Mouse (Mus musculus) erythroblast, embryonic 14.5 days (primary cell): ENCODE data around the gene Stim2. TPM values are rescaled to one million over a fixed set of nuclear protein-coding genes. Genes with fewer than 3 reads are reported as not detected.

Source experiments
- H3K27me3 ChIP-seq: 2 replicates; pipeline ENCODE4 v1.6.1; 2012; ENCODE audit warnings: inconsistent platforms; ENCODE audit not compliant: control insufficient read depth
- H3K36me3 ChIP-seq: 2 replicates; pipeline ENCODE4 v1.6.1; 2012; ENCODE audit warnings: mild to moderate bottlenecking, inconsistent platforms; ENCODE audit not compliant: control insufficient read depth
- H3K4me1 ChIP-seq: 2 replicates; pipeline ENCODE4 v1.6.1; 2012; ENCODE audit warnings: inconsistent platforms; ENCODE audit not compliant: control insufficient read depth
- H3K4me3 ChIP-seq: replicated peaks from 2 replicates; pipeline ENCODE3; 2012; ENCODE audit warnings: moderate library complexity, mild to moderate bottlenecking, inconsistent platforms
- H3K9me3 ChIP-seq: 2 replicates; pipeline ENCODE4 v1.6.1; 2012; ENCODE audit warnings: low read length, inconsistent platforms, mixed read lengths; ENCODE audit not compliant: control insufficient read depth
- GATA1 ChIP-seq: IDR thresholded peaks from 2 replicates; pipeline ENCODE4 v1.6.1; 2012; ENCODE audit warnings: low read length, inconsistent platforms, mixed read lengths
- TAL1 ChIP-seq: IDR thresholded peaks from 3 replicates; pipeline ENCODE4 v1.6.1; 2012; ENCODE audit warnings: low read length, inconsistent platforms, mixed read lengths
- polyA plus RNA-seq: library from polyadenylated mRNA; stranded (reverse); fragments of >175 nt; gene quantifications from 2 replicates; pipeline ENCODE4 v1.2.3, GENCODE M21; 2012

The Stim2 gene
- polyA plus RNA-seq, 1 experiment: 0.11 TPM

DNA sequence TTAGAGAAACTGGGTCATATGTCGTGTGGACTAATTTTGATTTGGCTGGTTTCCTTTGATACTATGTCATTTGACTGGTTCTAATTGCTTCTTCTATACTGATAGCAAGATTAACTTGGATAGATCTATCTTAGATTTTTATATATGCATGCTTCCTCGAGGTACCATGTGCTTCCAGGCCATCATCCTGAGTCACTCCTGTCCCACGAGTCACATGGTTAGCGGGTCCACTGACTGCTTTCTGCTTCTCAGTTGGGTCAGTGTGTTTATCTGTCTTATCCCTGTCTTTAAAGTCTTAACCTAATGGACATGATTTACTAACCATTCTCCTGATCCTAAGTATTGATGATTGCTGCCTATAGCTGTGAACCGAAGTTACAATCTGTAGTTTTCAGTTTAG, 34.9 kb downstream of the Stim2 start:
- H3K4me1 ChIP-seq: no peaks in the 10 kb centered on the region
- no peaks in the 10 kb centered on the region for H3K9me3 ChIP-seq
- no peak overlapping the region for H3K4me3 ChIP-seq
- no peaks in the 10 kb centered on the region for H3K36me3 ChIP-seq
- TF ChIP-seq TAL1 (no peak), GATA1 (no peak)
- no peaks in the 10 kb centered on the region for H3K27me3 ChIP-seq

DNA sequence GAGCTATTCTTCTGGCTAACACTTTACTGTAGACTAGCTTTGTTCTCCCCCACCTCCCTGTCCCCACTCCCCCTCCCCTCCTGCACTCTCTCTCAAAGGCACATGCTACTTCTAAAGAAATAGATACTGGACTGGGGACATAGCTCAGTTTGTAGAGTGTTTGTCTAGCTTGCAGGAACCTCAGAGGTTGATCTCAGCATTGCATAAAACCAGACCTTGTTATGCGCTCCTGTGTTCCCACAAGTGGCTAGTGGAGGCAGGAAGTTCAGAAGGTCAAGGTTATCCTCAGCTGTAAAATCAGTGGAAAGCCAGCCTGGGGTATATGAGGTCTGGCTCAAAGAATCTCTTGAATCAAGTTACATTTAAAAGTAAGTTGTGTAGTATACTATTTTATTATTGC, 36.4 kb downstream of the Stim2 start:
- H3K36me3 ChIP-seq: no peaks in the 10 kb centered on the region
- no peaks in the 10 kb centered on the region for H3K9me3 ChIP-seq
- H3K4me1 ChIP-seq: no peaks in the 10 kb centered on the region
- no peak overlapping the region for H3K4me3 ChIP-seq
- no peaks in the 10 kb centered on the region for H3K27me3 ChIP-seq
- TF ChIP-seq TAL1: no peak
- no peak for TF ChIP-seq GATA1

DNA sequence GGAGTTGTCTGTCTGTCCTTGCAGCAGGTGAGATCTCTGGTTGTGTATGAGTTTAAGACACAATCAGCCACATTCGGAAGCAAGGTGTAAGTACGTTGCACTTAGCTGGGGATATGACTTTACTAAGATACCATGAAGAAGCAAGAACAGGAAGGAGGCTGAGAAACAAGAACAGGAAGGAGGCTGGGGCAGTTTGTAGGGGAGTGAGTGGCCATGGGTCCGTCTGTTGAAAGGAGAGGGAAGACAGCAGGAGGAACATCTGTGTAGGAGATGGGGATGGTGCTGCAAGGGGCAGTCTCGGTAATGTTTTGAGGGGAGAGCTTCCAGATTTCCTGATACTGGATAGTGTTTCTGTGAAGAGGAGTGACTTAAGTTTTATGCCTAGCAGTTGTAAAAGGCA, 40.3 kb downstream of the Stim2 start:
- Histone ChIP-seq H3K9me3 (no peaks in the 10 kb centered on the region), H3K4me1 (peaks cover under 1% of the 10 kb centered on the region), H3K36me3 (no peaks in the 10 kb centered on the region), H3K4me3 (no peak overlapping the region), H3K27me3 (no peaks in the 10 kb centered on the region)
- no peak for TF ChIP-seq TAL1
- TF ChIP-seq GATA1: no peak

DNA sequence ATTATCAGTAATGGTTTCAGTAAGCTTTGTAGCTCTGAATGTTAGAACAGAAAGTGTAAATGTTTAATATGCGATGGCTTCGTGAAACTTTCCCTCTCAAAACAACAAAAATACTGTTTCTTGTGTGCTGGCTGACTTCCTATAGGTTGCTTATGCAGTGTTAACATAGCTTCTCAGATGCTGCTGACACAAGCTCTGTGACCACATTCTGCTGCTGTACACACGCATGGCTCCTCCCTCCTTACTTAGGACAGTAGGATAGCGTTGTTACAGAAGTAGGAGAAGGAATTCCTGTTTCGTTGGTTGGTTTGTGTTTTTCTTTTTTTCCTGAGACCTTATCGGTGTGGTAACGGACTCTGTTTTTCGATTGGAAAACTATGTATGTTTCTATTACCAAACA, 42.2 kb downstream of the Stim2 start:
- H3K9me3 ChIP-seq: no peaks in the 10 kb centered on the region
- H3K36me3 ChIP-seq: no peaks in the 10 kb centered on the region
- TF ChIP-seq GATA1 (no peak), TAL1 (no peak)
- no peak overlapping the region for H3K4me3 ChIP-seq
- H3K27me3 ChIP-seq: no peaks in the 10 kb centered on the region
- H3K4me1 ChIP-seq: peaks cover 10% of the 10 kb centered on the region

DNA sequence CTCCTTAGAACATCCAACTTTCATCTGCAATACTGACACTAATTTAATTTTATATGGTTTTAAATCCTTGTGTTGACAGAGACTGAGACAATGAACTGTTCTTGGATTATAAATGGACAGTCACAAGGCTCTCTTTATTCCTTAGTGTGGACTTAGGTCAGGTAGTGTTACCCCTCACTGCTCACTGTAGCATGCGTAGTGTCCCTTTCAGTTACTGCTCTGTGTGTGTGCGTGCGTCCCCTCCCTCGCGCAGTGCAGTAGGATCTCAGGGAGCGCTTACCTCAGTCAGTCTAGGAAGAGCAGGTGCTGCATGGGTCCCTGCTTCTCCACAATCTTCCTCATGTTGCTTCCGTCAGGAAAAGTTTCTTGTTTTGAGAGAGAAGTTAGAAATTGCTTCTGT, 43.7 kb downstream of the Stim2 start:
- Histone ChIP-seq H3K9me3 (no peaks in the 10 kb centered on the region), H3K27me3 (no peaks in the 10 kb centered on the region), H3K4me3 (no peak overlapping the region), H3K36me3 (no peaks in the 10 kb centered on the region), H3K4me1 (peaks cover 15% of the 10 kb centered on the region)
- no peak for TF ChIP-seq GATA1

DNA sequence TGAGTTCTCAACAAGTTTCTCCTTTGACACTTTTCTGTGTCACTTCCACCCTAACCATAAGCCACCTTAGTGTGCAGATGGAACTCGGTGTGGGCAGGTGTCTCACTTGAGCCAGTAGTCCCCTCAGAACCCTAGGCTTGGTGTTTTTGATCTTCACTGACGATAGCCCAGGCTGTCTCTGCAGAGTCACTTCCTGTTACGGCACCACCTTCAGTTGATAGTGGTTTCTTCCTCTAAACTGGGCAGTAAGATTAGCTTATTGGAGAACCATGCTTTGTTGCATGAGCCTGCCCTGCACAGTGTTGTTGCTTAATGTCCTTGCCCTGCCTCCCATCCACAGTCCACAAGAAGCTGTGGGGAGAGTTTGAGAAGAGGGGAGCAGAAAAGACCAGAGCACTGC, 47.2 kb downstream of the Stim2 start:
- Histone ChIP-seq H3K27me3 (no peaks in the 10 kb centered on the region), H3K4me1 (peaks cover 15% of the 10 kb centered on the region), H3K9me3 (no peaks in the 10 kb centered on the region), H3K4me3 (no peak overlapping the region), H3K36me3 (no peaks in the 10 kb centered on the region)
- TF ChIP-seq TAL1: no peak
- TF ChIP-seq GATA1: no peak

DNA sequence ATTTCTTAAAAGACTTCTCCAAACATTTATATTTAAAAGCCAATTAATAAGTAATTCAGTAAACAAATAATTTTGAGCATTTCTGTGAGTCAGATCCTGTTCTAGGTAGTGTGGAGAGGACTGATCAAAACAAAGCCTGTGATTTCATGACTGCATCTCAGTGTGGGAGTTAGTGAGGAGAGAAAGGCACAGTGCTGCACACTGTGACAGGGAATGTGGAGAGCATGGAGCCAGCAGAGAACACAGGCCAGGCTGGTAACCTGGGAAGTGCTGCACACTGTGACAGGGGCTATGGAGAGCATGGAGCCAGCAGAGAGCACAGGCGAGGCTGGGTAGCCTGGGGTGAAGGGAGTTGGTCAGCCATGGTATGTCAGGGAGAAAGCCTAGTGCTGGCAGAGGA, 48.1 kb downstream of the Stim2 start:
- no peaks in the 10 kb centered on the region for H3K36me3 ChIP-seq
- TF ChIP-seq TAL1 (no peak), GATA1 (no peak)
- H3K4me1 ChIP-seq: peaks cover 15% of the 10 kb centered on the region
- H3K27me3 ChIP-seq: no peaks in the 10 kb centered on the region
- no peaks in the 10 kb centered on the region for H3K9me3 ChIP-seq
- H3K4me3 ChIP-seq: no peak overlapping the region

DNA sequence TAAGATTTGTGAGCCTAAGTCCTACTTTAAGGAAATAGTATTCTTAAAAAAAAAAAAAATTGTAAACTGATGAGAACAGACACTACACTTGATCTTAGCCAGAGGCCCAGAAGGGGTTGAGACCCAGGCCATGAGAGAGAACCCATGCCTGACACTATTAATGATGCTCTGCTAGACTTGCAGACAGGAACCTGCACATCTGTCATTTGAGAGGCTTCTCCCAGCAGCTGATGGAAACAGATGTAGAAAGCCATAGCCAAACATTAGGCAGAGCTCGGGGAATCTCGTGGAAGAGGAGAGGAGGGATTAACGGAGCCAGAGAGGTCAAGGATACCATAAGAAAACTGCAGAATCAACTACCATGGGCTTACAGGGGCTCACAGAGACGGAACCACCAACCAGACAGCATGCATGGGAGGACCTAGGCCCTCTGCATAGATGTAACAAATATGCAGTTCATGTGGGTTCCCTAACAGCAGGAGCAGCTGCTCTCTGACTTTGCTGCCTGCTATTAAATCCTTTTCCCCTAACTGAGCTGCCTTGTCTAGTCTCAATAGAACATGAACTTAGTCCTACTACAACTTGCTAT, 50.9 kb downstream of the Stim2 start:
- no peaks in the 10 kb centered on the region for H3K27me3 ChIP-seq
- H3K4me3 ChIP-seq: no peak overlapping the region
- no peak for TF ChIP-seq TAL1
- TF ChIP-seq GATA1: no peak
- H3K4me1 ChIP-seq: peaks cover 11% of the 10 kb centered on the region
- no peaks in the 10 kb centered on the region for H3K9me3 ChIP-seq
- H3K36me3 ChIP-seq: no peaks in the 10 kb centered on the region; the same call in 1 of the 2 replicates

DNA sequence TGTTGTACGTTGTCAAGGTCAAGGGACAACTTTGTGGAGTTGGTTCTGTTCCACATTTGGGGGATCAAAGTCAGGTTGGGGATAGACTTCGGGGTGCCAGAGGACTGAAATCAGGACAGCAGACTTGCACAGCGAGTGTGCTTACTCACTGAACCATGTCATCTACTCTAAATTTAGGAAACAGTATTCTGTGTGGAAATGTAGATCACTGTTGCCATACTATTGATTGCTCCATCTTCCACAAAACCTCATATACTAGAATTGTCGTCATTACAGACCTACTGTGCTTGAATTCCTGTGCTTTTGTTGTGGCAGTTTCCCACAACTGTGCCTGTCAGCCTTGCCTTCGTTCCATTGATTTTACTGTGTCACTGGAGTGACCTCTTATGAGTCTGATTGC, 51.6 kb downstream of the Stim2 start:
- Histone ChIP-seq H3K27me3 (no peaks in the 10 kb centered on the region), H3K36me3 (no peaks in the 10 kb centered on the region; the same call in 1 of the 2 replicates), H3K9me3 (no peaks in the 10 kb centered on the region), H3K4me3 (no peak overlapping the region), H3K4me1 (peaks cover 9% of the 10 kb centered on the region)
- TF ChIP-seq TAL1 (no peak), GATA1 (no peak)

DNA sequence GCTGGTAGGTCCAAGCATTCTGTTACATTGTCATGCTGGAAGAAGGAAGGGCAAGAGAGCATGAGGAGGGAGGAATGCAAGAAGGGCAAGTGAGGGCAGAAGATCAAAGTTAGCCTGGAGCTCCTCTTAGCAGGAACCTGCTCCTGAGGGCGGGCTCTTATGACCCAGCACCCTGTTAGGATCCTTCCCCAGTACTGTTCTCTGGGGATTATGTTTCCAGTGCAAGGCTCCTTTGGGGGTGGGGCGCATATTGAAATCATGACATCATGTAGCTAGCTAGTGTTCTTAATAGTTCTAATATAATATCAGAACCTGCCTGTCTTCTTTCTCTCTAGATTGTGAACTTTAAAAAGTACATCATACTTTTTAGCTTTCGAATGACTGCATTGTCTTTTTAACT, 52.8 kb downstream of the Stim2 start:
- peaks cover 2% of the 10 kb centered on the region; the same call in 1 of the 2 replicates for H3K4me1 ChIP-seq

More for the DNA sequence above, 52.8 kb downstream of the Stim2 start:
- H3K27me3 ChIP-seq: no peaks in the 10 kb centered on the region
- no peak for TF ChIP-seq GATA1
- TF ChIP-seq TAL1: no peak
- H3K9me3 ChIP-seq: no peaks in the 10 kb centered on the region
- no peak overlapping the region for H3K4me3 ChIP-seq
- H3K36me3 ChIP-seq: peaks cover 2% of the 10 kb centered on the region; the same call in 1 of the 2 replicates
